Mouse (Mus musculus): ENCODE results near the gene Gm20721. TPM values are rescaled to one million over a fixed set of nuclear protein-coding genes. Genes with fewer than 3 reads are reported as not detected.

The Gm20721 gene
- total RNA-seq, 2 experiments from 2014 or later, result 2.4 to 3.0 TPM

DNA sequence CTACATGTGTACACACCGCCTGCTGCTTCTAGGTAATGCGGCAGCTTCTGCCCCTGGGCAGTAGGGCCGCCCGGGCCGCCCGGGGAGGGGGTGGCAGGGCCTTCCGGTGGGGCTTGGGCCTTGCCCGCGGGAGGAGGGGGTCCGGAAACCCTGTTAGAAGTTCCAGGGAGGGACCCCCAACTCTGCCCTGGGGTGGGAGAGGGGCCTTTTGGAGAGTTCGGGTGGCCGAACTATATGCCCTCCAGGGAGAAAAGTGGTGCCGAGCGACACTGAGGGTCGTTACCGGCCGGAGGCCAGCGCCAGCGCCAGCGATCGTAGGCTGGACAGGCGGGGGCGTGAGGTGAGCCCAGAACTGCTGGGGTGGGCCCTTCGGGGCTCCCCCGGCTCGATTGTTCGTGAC is 46.3 kb downstream of the Gm20721 start:
- no peak for DNase-seq
- intact Hi-C loops (cut with DNase I), result no loop called here

- intact Hi-C loops (cut with DNase I), result no loop called here
- DNase-seq, result no peak
Measured at GRCm38 (mm10) chr2:174299771-174300160, 46.7 kb downstream of the Gm20721 start.

DNA sequence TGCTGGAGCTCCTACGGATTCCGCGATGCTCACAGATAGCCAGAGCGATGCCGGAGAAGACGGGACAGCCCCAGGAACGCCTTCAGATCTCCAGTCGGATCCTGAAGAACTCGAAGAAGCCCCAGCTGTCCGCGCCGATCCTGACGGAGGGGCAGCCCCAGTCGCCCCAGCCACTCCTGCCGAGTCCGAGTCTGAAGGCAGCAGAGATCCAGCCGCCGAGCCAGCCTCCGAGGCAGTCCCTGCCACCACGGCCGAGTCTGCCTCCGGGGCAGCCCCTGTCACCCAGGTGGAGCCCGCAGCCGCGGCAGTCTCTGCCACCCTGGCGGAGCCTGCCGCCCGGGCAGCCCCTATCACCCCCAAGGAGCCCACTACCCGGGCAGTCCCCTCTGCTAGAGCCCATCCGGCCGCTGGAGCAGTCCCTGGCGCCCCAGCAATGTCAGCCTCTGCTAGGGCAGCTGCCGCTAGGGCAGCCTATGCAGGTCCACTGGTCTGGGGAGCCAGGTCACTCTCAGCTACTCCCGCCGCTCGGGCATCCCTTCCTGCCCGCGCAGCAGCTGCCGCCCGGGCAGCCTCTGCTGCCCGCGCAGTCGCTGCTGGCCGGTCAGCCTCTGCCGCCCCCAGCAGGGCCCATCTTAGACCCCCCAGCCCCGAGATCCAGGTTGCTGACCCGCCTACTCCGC is 47.3 kb downstream of the Gm20721 start:
- DNase-seq, result no peak
- intact Hi-C loops (cut with DNase I), result no loop called here

DNA sequence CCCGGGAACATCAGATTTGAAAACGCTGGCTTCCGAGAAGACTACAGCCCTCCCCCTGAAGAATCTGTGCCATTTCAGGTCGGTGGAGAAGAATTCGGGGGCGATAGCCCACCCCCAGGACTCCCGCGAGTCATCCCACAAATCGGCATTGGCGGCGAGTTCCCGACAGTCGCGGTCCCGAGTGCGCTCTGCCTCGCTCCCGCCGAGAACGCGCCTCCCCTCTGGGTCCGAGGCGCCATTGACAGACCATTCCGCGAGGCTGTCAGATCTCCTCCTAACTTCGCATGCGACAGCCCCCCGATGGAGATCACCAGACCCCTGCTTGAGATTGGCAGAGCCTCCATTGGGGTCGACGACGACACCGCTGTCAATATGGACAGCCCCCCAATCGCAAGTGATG is 48.0 kb downstream of the Gm20721 start:
- DNase-seq, result no peak

DNA sequence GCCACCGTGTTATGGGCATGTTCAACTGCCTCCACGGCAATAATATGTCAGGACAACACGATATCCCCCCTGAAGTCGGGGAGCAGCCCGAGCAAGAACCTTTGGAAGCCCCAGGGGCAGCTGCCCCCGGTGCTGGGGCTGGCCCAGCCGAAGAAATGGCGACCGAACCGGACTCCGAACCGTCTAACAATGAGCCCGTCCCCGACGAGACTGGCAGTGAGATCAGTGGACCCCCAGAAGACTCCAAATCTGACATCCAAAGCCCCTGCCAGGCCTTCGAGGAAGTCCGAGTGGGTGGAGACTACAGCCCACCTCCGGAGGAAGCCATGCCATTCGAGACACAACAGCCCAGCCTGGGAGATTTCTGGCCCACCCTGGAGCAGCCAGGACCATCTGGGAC is 48.7 kb downstream of the Gm20721 start:
- intact Hi-C loops (cut with DNase I), result no loop called here
- DNase-seq, result no peak

More for the DNA sequence above, 48.0 kb downstream of the Gm20721 start:
- intact Hi-C loops (cut with DNase I), result no loop called here

DNA sequence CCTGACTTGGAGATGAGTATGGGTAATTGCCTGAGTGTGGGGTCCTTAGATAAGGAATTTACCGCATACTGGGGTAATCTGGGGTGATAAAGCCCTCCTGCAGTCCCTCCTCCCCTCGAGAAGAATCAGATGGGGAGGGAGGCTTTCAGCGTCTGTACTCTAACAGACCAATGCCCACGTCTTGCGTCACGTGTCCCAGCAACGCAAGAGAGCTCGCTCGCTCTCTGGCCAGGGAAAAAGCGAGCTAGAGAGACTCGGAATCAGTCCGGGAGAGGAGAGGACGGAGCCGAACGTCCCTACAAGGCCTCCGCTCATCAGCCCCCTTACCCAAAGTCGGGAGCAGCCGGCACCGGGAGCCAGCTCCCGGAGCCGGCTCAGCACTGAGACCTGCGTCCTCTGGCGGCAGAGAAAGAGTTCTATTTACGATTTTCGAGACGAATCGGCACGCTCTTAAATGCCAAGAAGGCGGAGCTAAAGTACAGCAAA is 49.4 kb downstream of the Gm20721 start:
- intact Hi-C loops (cut with DNase I), result no loop called here
- no peak for DNase-seq

GRCm38 (mm10) chr2:174295900-174296465 is 50.5 kb downstream of the Gm20721 start:
- no peak for DNase-seq
- intact Hi-C loops (cut with DNase I), result no loop called here

GRCm38 (mm10) chr2:174295175-174295899 is 51.2 kb downstream of the Gm20721 start:
- intact Hi-C loops (cut with DNase I), result no loop called here
- DNase-seq, result no peak

GRCm38 (mm10) chr2:174294457-174294856 is 52.1 kb downstream of the Gm20721 start:
- intact Hi-C loops (cut with DNase I), result no loop called here

DNA sequence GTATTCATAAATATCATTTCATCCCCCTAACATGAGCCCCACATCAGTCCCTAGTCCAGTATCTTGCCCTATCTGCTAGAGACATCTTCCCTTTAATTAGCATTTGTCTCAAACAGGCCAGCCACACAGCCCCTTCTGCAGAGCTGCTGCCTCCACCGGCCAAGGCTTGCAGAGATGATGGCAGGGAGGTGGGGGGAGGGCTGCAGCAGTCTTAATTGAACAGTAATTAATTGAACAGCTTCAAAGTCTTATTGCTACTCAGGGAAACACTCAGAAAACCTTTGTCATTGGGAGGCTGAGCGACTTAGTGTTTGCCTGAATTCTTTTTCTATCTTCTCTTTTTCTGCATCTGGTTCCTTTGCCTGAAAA is 54.9 kb downstream of the Gm20721 start:
- intact Hi-C loops (cut with DNase I), result no loop called here
- no peak for DNase-seq

More at GRCm38 (mm10) chr2:174294457-174294856, 52.1 kb downstream of the Gm20721 start:
- no peak for DNase-seq

DNA sequence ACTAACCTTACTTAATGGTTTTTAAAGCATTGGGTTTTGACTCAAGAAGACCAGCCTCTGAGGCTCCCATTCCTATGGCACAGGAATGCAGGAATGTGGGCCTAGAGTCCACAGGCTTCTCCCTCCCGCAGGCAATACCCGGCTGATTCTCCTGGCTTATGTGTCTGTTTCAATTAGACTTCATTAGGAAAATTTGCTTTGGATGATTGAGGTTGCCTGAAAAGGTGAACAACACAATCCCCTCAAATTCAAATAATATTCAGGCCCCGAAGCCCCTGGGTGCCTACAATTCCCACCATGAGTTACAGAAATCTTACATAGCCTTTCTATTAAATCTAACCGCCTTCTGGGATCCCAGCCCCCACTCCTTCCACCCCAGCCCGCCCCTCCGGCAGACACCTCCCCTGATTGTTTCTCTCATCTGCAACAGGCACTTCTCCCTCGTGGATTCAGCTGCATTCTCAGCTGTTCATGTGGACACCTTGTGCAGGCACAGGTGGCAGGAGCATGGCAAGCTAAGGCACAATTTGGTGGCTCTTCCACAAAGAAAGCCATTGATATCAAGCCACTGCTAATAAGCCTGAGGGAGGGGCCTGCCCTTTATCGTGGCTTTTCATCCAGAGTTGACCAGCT is 55.4 kb downstream of the Gm20721 start:
- DNase-seq, result no peak
- intact Hi-C loops (cut with DNase I), result no loop called here

DNA sequence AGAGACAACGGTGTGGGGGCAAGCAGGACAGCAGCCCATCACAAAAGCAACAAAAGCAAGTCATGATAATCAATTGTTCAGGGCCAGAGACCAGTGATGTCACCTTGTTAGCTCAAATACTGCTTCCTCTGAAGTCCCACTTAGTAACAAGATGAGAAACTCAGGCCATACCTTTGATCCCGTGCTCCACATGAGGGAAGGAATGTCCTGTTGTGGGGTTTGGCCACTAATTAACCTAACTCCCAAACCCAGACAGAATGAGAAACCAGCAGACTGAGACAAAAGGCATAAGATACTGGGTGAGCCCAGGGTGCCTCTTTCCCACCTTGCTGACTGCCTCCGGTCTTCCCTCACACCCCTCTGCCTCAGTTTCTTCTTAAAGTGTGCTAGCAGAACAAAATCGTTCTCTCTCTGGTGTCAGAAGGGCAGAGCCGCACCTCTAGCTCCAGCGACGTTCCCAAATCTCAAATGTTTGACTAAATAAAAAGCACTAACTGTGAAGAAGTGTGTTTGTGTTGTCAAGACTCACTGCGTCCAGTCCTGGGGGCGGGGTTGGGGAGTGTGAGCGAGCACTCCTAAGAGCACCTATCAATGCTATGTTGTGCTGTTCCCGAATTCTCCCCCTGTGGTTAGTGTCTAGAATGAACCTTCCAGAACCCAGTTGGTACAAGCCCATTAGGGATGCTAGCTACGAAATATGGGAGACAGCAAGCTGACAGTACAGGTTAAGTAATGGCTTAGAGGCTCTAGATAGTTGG is 57.7 kb downstream of the Gm20721 start:
- DNase-seq, result no peak
- intact Hi-C loops (cut with DNase I), result no loop called here

- no peak for DNase-seq
- intact Hi-C loops (cut with DNase I), result no loop called here
Measured at GRCm38 (mm10) chr2:174287921-174288320, 58.6 kb downstream of the Gm20721 start.

DNA sequence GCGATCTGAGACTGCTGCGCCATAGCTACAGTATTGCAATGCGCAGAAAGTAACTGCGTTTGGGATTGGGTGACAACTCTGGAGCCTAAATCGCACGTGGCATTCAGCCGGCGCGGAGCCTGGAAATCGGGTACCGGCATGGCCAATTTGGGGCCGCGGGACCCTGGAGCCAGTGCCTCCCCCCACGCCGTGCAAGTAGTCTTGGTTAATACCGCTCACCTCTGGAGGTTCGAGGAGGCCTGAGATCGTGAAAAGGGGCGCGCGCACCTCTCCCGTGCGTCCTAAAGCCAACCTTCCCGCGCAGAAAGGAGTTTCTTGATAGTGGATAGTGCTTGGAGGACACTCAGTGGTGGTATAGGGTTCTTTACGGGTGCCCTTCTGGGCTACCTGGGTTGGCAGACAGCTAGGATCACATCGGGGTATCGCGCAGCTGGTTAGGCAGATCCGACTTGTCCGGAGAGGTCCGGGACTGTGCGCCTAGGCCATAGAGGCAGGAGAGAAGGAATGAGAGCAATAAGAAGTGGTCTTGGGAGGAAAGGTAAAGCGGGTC is 60.5 kb downstream of the Gm20721 start:
- DNase-seq, result no peak
- intact Hi-C loops (cut with DNase I), result no loop called here

GRCm38 (mm10) chr2:174284807-174285457 is 61.6 kb downstream of the Gm20721 start:
- DNase-seq, result no peak
- intact Hi-C loops (cut with DNase I), result loop anchor here (5.0 kb wide), 1 partner anchor 698 kb away; no protein-coding TSS in a partner anchor

DNA sequence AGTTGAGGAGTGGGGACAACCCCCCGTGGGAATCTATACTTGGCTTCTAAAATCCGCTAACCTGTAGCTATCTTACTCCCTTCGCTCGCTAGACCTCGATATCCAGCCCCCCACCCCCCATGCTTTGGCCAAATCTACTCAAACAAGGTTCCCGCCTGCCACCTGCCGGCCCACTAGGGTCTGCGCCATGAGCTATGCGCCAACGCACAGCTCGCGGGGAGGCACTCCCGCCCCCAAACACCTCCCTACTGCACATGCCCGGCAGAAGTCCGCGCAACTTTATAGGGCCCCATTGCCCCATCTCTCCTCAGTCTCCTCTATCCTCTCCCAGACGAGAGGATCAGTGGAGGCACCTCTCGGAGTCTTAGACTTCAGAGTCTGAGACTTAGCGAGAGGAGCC is 62.5 kb downstream of the Gm20721 start, which contains the start of gene Gnas:
Gene Gnas, plus strand, starts transcription at position 310 of the 400 bp plus-strand sequence.
- no peak for DNase-seq
- intact Hi-C loops (cut with DNase I), result loop anchor here (5.0 kb wide), 1 partner anchor 697 kb away; no protein-coding TSS in a partner anchor

DNA sequence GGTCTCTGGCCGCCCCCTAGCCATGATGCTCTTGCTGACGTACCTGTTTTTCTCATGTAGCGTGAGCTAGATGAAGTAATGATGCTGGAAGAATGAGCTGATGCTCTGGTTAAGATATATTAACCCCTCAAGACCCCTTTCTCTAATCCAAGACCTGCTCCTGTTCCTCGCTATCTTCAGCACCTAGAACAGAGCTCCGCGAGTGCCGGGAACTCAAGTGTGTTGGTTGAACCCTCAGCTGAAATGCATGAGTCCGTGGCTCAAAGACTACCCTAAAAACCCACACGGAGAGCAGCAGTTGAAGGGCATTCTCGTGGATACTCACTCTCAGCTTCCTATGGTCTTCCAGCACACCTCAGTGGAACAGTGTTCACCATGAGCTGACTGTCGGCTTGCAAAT is 63.2 kb downstream of the Gm20721 start:
- no peak for DNase-seq
- intact Hi-C loops (cut with DNase I), result loop anchor here (5.0 kb wide), 1 partner anchor 696 kb away; no protein-coding TSS in a partner anchor
